Mouse (Mus musculus) left cerebral cortex, adult 8-10 months (tissue): ENCODE measurements around the gene Fastkd5. TPM values are rescaled to one million over a fixed set of nuclear protein-coding genes. Genes with fewer than 3 reads are reported as not detected.
A peak's percentile ranks its signal among the peaks of the same experiment; 100 is the strongest.

Experiments used
- DNase-seq, 2 experiments: peaks; one replicate each; pipeline ENCODE4 v3.0.0; 2022; ENCODE audit warnings: low spot score in 2 of 2
- total RNA-seq, 4 experiments: library from RNA; stranded (reverse); gene quantifications; 2 replicates each; pipeline ENCODE4 v1.2.4; 2022

The Fastkd5 gene
- total RNA-seq, 4 experiments from 2014 or later = 6.5 to 9.2 (median 7.3) TPM

DNA sequence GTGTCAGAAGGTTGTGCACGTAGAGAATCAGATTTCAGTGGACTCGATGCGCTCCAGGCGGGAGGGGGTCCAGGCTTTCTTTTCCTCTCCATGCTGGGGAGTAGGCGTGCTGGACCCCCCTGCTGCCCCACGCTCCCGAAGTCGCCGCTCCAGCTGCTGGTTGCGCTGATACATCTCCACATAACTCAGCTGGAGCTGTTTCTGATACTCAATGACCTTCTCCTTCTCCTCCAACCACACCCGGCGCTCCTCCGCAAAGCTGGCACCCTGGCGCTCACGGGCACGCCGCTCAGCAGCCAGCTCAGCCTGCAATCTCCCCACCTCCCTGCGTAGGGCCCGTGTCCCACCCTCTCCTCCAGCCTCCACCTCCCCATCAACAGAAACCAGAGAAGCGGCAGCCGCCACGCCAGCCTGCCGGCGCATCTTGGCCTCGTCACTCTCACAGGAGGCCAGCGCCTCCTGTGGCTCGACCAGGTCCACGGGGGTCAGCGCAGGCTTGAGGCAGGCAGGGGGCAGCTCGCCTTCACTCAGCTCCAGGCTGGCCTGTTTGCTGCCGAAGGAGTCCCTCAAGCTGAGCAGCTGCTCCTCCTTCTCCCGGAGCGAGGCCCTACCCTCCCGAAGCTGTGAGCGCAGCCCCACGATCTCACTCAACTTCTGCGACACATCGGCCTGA is 5.0 kb upstream of the Fastkd5 start:
- DNase-seq = no peak

DNA sequence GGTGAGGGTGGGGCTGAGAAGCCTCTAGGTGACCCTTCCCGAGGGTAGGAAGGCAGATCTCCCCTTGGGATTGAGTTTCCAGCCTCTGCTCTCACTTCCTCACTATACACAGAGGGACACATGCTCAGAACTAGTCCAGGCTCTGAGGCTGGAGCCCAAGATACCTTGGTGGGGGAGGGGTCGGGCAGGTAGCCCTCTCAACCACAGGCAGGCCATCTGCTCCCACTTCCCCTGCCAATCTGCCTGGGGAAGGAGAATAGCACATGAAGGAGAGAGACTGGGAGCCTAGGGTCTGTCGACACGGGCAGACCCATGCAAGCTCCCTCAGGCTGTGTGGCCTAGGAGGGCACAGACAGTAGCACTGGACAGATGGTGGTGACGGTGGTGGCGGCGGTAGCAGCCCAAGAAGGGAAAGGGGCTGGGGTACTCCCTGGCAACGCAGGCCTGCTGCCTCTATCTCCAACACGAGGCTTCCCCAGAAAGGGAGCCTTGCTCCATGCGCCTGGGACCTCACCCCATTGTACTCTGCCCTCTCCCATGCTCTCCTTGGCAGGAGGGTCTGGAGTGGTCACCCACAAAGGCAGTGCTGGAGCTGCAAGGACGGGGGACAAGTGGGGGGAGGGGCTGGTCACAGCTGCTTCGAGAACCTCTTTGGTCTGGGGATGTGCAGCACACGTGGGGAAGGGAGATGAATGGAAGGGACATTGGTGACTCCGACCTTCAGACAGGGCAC is 4.3 kb upstream of the Fastkd5 start:
- DNase-seq = no peak

DNA sequence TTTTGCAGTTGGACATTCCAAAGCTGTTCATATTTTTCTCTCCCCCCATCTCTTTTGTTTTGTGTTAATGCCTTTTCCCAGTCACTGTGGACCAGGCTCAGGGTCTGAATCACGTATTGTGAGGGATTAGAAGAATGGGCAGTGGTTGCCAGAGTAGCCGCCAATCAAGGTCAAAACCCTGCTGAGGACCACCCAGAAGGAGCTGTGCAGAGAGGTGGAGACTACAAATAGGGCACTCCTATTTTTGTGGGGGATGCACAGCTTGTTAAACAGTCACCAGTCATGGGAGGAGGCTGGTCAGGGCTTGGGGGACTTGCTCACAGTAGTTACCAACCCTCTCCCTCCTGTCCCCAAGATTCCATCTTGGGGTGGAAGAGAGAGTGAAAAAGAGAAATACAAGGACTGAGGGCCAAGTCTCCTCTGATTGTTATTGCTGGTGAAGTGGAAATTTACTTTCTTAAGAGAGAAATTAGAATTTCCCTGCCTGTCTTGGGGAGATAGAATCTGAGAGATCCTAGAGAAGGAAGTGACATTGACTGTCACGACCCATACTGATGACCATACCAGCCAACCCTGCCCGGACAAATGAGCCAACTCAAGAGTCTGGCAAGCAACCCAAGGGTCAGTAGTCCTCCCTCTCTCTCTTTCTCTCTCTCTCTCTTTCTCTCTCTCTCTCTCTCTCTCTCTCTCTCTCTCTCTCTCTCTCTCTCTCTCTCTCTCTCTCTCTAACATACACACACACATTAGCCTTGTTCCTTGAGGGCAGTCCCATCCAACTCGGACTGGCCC is 3.3 kb upstream of the Fastkd5 start:
- no peak for DNase-seq

DNA sequence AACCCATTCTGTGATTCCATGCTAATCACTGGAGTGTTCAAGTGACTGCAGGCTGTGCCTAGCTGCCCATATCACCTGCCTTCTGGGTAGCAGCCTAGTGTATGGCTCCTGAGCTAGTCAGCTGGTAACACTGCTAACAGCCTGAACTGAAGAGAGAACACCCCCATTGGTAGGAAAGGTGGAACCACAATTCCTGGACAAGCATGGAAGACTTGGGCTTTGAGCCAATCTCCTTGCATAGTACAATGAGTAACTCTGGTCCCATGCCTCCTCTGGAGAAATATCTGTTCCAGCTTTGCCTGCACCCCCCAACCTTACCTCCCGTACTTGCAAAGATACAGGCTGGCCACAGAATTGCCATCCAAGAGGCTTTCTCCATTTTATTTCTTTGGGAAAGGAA is 2.6 kb upstream of the Fastkd5 start:
- peak in 1 of 2 experiments; percentile 50 for DNase-seq

DNA sequence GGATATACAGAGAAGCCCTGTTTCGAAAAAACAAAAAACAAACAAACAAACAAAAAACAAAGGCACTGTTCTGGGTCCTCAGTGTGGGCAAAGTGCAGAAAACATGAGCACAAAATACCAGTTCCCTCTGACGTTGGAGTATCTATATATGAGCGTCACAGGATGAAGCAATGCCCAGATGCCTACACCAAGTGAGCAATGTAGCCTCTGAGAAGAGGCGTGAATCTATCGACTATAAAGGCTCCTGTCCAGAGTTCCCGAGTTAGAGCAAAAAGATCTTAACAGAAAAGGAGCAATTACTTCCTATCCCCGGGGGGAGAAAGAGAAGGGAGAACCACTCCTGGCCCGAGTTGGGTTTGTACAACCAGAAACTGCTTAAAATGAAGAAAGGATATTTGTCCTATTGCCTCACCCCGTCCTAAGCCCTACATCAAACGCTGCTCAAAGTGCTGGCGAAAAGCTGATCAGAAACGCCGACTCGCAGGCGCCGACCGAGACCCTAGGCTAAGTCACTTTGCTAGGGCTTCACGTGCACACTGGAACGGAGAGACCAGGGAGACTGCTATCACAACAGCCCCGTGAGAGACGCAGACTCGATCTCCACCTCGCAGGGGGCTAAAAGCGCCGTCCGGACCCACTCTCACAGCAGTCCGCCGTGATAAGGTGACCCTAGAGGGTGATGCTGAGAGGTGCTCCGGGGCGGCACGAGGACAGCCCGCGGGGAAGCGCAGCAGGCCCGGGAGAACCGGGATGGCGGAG is 568 bp downstream of the Fastkd5 start:
- DNase-seq = no peak

DNA sequence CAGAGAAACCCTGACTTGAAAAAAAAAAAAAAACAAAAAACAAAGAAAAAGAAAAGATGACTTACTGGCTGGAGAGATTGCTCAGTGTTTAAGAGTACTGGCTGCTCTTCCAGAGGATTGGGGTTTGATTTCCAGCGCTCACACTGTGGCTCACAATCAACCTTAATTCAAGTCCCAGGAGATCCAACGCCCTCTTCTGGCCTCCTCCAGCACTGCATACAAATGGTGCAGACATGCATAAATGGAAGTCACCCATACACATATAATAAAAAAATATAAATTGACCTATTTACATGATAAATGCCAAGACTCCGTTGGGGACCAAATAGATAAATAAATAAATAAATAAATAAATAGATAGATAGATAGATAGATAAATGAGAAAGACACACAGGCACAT is 1.4 kb downstream of the Fastkd5 start:
- DNase-seq = no peak

DNA sequence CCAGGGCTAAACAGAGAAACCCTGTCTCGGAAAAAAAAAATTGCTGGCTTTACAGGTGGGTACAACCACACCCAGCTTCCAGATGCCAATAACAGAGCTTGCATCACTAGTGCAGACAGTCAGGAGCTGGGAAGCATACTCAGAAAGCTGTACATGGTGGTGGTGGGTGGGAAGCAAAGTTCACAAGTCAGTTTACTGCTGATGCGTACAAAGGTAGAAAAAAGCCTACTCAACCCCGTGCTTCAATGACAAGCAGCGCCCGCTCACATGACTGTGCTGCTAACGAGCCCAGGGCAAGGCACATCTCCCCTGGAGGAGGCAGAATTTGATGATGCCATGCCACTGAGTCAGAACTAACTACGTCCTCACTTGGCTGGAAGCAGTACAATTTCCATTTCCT is 10.9 kb downstream of the Fastkd5 start:
- no peak for DNase-seq

DNA sequence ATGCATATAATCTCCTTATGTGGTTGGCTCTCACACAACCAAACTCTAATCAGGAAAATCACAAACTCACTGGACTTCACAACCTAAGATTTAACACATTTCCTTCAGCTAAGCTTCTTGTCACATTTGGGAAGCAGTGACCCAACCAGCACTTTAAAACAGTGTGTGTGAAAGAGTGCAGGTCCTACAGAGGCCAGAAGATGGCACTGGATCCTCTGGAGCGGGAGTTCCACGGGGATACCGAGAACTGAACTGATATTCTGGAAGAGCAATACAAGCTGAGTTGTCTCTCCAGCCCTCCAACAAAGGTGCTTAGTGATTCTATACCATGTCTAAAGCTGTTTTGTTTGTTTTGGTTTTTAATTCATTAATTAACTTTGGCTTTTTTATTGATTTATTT is 16.7 kb downstream of the Fastkd5 start:
- DNase-seq = no peak

DNA sequence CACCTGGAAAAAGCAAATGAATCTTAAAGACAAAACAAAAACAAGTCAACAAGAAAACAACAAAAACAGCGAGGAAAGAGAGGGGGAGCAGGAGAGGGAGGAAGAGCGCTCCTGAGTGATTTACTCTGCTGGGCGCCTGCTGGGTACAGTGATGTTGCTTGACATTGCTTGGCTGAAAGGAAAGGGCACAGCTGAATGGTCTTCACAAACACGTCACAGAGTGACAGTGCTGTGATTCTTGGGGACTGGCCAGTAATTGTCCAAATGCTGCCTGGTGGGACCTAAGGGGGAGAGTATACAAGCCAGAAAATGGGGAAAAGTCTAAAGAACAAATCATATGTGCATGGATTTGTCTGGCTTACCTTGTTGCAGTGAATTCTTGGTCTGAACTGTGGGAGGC is 27.6 kb downstream of the Fastkd5 start:
- DNase-seq = no peak

DNA sequence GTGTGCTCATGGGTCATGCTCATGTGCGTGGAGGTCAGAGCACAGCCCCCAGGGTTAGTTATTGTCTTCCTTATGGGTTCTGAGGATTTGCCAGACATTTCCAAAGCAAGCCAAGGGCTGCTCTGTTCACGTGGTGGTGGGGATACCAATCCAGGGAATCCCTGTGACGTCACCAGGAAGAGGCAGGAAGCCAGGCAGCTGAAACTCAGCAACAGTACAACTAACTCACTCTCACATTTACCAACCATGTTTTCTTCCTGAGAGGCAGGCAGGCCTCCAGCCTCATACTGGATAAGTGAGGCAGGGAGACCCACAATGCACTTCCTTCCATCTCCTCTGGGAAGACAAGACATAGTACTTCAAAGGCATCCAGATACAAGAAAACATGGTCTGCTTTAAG is 31.4 kb downstream of the Fastkd5 start:
- DNase-seq = no peak

DNA sequence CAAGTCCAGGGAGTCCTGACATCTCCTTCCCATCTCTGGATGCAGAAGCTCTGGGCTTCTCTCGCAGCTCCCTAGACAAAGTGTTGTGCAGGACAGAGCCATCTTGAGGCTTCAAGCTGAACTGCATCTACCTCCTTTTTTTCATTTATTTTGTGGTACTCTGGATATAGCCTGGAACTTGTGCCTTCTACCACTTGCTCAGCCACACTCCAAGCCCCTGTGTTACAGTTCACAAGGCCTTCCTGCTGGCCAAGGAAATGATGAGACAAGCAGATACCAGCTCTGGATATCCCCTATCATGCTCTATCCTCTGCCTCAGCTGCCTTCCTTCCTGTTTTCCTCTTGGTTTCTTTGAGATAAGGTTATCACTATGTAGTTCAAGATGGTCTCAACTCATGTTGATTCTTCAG is 32.2 kb downstream of the Fastkd5 start:
- DNase-seq = no peak

DNA sequence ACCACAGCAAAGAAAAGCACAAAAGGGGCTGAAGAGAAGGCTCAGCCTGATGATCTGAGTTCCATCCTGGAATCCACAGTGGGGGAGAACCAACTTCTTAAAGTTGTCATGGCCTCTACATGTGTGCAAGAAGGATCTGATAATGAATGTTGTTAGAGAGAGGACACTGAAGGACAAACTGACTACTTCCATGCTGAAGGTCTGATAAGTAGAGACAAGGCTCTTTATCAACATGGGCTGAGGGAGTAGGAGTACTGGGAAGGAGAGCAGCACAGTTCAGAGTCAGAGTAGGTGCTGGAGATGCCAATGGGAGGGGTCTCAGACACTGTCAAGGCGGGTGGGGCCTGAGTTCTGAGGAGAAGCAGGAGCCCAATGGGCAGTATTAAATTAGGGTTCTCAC is 34.2 kb downstream of the Fastkd5 start:
- no peak for DNase-seq

DNA sequence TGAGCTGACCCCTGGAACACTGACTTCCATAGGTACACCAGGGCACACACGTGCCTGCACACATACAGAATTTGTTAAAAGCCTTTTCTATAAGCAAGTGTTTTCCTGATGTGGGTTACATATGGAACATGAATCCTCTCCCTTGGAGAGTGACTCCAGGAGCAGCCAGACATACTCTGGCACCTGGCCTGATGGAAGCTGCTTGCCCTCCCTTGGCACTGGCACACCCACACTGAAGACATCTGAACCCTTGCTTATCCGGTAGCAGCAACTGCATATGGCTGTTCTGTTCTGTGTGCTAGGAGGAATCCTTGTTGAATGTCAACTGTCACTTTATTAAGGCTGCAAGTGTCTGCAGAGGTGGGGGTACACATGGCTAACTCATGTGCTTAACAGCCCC is 38.8 kb downstream of the Fastkd5 start:
- DNase-seq = no peak

DNA sequence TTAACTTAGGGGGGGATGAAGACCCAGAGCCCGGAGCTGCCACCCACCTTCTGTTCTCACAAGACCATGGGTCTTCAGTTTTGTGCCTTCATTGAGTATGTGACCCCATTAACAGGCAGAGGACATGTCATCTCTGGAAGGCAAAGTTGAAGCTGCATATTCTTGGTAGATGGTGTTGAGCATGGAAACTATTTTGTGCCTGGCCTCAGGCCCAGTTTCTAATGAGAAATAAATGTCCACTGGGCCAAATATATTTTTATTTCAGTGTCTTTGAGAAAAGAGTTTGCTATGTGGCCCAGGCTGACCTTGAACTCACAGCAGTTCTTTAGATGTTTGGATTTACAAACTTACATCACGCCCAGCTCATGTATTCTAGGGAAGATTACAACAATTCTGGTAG is 40.1 kb downstream of the Fastkd5 start:
- DNase-seq = no peak

DNA sequence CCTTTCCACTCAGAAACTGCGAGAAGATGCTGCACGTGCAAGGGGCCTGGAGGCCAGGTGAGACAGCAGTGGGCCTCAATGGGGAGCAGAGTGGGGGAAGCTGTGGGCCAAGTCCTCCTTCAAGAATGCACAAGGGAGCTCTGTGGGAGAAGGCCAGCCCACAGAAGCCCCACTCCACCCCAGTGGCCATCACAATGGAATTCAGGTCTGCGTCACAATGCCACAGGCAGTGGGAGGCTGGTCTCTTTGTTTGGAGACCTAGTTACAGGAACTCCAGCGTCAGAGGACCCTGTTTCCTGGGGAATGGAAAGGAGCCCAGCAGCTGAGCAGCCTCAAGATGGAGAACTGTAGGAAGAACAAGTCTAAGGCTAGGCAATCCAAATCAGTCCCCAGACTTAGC is 40.7 kb downstream of the Fastkd5 start:
- no peak for DNase-seq

DNA sequence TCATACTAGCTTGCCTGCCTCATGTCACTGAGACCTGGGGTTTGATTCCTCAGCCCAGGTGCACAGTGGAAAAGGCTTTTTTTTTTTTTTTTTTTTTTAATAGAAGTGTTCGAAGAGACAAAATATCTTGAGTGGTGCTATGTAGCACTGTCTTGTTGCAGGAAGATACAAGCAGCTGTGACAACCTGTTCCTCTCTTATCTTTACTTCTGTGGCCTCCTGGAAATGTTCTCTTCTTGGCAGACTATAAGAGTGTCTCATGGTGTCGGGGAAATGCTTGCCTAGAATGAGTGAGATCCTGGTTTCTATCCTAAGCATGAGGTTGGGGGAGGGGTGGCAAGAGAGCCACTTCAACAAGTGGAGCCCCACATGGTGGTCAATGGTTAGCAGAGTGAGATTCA is 41.5 kb downstream of the Fastkd5 start:
- no peak for DNase-seq

DNA sequence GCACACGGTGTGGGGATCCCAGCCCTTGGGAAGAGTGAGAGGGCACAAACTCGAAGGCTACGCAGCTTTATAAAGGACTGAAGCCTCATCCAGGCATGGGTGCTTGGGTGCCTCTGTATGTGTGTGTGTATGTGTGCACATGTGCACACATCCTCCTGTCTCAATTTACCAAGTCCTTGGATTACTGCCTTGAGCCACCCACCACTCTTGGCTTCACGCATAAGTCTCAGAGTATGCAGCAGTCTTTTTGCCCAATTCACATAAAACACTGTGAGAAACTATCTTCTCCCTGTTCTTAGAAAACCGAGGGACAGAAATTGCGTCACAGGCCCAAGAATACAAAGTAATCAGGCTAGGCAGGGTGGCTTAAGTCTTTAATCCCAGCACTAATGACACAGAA is 43.8 kb downstream of the Fastkd5 start:
- DNase-seq = peak in 1 of 2 experiments; percentile 56

DNA sequence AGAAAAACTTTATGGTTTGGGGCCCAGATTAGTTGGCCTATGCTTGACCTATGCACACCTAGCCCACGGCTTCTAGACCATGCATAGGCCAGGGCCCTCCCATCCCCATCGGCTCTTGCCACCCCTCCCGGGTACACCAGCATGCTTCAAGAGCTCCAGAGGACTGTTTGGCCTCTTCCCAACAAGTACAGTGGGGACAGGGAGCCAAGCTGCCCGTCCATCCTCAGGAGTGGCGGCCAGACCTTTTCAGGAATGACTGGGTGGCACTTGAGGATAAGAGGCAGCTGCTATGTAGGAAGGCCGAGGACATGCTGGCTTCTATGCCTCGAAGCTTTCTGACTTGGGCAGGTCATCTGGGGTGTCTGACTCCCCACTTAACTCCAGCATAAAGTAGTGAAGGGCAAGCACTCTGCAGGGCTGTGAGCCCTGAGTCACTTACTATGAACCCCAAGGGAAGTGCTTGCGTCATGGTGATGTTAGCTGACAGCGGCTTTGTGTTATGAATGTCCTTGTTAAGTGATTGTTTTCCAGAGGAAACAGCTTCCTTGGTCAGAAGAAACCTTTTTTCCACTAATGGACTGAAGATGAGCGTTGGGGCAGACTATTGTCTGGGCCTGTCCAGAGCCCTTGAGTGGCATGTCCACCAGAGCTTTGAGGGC is 45.8 kb downstream of the Fastkd5 start:
- DNase-seq = no peak

DNA sequence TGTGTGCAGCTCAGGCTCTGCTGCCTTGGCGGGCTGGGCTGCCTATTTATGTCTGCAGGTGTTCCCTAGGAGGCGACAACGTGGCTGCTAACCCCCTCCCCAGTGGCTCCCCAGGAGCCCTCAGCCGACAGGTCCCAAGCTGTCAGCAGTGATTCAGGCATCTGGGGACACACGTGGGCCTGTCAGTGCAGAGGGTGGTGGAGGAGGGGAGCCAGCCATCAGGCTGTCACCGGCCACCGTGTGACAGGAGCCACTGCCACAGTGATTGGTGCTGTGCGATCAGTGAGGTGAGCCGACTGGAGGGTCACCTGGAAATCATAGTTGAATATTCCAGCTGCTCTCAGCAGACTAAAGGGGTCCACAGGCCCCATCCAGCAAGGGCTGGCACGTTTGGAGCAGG is 47.3 kb downstream of the Fastkd5 start, which contains the start of gene Avp:
Avp (minus strand) TSS at position 3 of the 400 bp plus-strand sequence.
- no peak for DNase-seq

DNA sequence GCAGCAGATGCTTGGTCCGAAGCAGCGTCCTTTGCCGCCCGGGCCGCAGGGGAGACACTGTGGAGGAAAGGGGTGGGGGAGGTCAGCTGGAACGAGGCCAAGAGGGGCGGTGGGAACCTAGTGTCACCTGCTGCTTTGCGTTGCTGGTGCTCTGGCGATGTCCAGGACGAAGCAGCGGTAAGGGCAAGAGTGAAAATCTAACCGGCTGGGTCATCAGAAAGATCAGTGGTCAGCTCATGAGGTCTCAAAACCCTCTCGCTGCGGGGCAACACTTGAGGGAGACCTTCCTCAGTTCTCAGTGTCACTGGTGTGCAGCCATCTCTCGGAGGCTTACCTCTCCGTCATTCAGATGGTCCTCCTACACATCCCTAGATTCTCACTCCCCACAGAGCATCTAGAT is 48.6 kb downstream of the Fastkd5 start:
- DNase-seq = no peak

DNA sequence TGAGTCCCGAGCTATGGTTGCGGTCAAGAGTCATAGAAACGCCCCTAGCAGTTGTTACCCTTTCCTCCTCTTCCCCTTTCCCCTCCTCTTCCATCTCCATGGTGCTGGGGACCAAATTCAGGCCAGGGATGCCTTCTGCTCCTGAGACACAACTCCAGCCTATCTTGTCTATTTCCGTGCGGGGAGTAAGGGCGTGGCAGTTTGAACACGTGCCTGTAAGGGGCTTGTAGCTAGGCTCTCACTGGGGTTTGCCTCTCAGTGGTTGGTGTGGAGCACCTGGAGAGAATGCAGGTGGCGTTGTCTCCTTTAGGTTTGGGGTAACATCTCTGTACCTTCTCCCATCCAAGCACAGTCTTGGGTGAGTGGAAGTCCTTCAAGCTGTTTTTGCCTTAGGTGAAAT is 50.0 kb downstream of the Fastkd5 start:
- DNase-seq = no peak
